Mouse (Mus musculus) intestine, postnatal 0 days (tissue): ENCODE data around the gene Kcne2. TPM values are rescaled to one million over a fixed set of nuclear protein-coding genes. Genes with fewer than 3 reads are reported as not detected.

Experiments used
- ATAC-seq: fragments of 200-750 bp; cut with Nextera tagmentation; 2 replicates; pipeline ENCODE4 v1.8.0; 2017; ENCODE audit warnings: mild to moderate bottlenecking, moderate TSS enrichment, moderate library complexity
- H3K27ac ChIP-seq: fragments of 300-500 bp; sonication (generic); 2 replicates; pipeline ENCODE4 v1.5.1; 2014; ENCODE audit warnings: mild to moderate bottlenecking, low read depth, low read length, moderate library complexity
- H3K27me3 ChIP-seq: fragments of 300-500 bp; sonication (generic); replicated peaks from 2 replicates; pipeline ENCODE4 v1.6.1; 2014; ENCODE audit warnings: low read length, mixed read lengths; ENCODE audit not compliant: control insufficient read depth, insufficient read depth
- H3K36me3 ChIP-seq: fragments of 300-500 bp; sonication (generic); 2 replicates; pipeline ENCODE4 v1.6.1; 2014; ENCODE audit warnings: mild to moderate bottlenecking, moderate library complexity; ENCODE audit not compliant: control insufficient read depth, insufficient read depth
- H3K4me1 ChIP-seq: fragments of 300-500 bp; sonication (generic); replicated peaks from 2 replicates; pipeline ENCODE4 v1.6.1; 2014; ENCODE audit warnings: antibody characterized with exemption, low read length, mixed read lengths; ENCODE audit not compliant: control insufficient read depth, insufficient read depth
- H3K4me2 ChIP-seq: fragments of 300-500 bp; sonication (generic); replicated peaks from 2 replicates; pipeline ENCODE4 v1.6.1; 2014; ENCODE audit warnings: low read depth, mild to moderate bottlenecking, moderate library complexity
- H3K4me3 ChIP-seq: fragments of 300-500 bp; sonication (generic); 2 replicates; pipeline ENCODE4 v1.5.1; 2014; ENCODE audit warnings: low read depth, low read length
- H3K9ac ChIP-seq: fragments of 300-500 bp; sonication (generic); 2 replicates; pipeline ENCODE4 v1.6.1; 2014; ENCODE audit warnings: mild to moderate bottlenecking, low read depth, low read length
- H3K9me3 ChIP-seq: fragments of 300-500 bp; sonication (generic); 2 replicates; pipeline ENCODE4 v1.6.1; 2016; ENCODE audit warnings: mixed run types; ENCODE audit not compliant: control insufficient read depth
- CTCF ChIP-seq: sonication (generic); IDR thresholded peaks from 2 replicates; pipeline ENCODE4 v1.5.1; 2016; ENCODE audit warnings: low read depth, mild to moderate bottlenecking, control low read depth, antibody characterized with exemption, moderate library complexity
- WGBS: fragments of 180-500 bp; shearing (Covaris S2); extraction: QIAGEN DNeasy Blood & Tissue Kit; methylation state at CpG from one replicate; pipeline ENCODE4 v1.1.7; 2014; 5-methylcytosine and 5-hydroxymethylcytosine counted together
- polyA plus RNA-seq: library from polyadenylated mRNA; unstranded; fragments of >200 nt; fragmentation: Nextera tagmentation; extraction: Ambion mirVana; gene quantifications from 2 replicates; pipeline ENCODE4 v1.2.1, GENCODE M21; 2015

The Kcne2 gene
- polyA plus RNA-seq, 1 experiment from 2014 or later: 0.09 TPM

DNA sequence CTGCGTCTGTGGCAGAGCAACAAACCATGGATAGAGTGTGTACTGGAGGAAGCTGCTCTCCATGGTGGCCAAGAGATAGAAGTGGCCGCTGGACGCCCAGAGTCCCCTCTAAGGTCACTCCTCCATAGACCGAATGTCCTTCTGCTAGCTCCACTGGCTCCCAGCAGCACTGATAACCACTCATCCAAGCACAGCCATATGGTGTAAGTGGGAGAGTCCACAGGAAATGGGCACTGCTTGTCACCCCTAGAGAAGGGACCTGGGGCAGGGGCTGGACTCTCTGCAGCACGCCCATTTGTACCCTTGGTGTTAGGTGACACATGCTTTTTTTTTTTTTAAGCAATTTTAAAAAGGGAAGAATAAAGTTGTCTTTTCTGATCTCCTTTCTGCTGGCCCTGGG, 38.8 kb downstream of the Kcne2 start:
- no peak overlapping the region for H3K9ac ChIP-seq
- no peak overlapping the region for H3K27ac ChIP-seq
- no peaks in the 10 kb centered on the region for H3K36me3 ChIP-seq
- no peaks in the 10 kb centered on the region for H3K27me3 ChIP-seq
- no peak overlapping the region for H3K4me2 ChIP-seq
- TF ChIP-seq CTCF: no peak
- no peak for ATAC-seq
- no peak overlapping the region for H3K4me3 ChIP-seq
- H3K4me1 ChIP-seq: no peaks in the 10 kb centered on the region
- no peaks in the 10 kb centered on the region for H3K9me3 ChIP-seq
- 85% methylated on average over 5 of the region's 5 CpGs for WGBS

DNA sequence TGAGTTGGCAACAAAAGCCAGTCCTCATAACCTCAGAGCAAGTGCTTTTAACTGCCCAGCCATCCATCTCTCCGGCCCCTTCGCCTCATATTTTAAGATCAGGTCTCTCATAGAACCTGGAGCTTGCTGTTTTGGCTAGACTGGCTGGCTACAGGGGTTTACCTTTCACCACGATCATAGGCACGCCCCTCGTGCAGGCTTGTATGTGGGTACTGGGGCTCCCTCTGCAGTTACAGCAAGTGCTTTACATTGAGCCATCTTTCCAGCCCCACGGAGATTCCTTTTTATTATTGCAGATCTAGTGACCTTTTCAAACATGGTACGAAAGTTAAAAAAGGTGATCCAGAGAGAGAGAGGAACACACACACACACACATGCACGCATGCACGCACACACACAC, 42.4 kb downstream of the Kcne2 start:
- Histone ChIP-seq H3K27ac (no peak overlapping the region), H3K4me1 (no peaks in the 10 kb centered on the region), H3K9ac (no peak overlapping the region), H3K4me2 (no peak overlapping the region), H3K9me3 (no peaks in the 10 kb centered on the region), H3K4me3 (no peak overlapping the region), H3K27me3 (no peaks in the 10 kb centered on the region), H3K36me3 (no peaks in the 10 kb centered on the region)
- peak; percentile 44 for TF ChIP-seq CTCF
- WGBS: 63% methylated on average over 9 of the region's 9 CpGs
- ATAC-seq: no peak

DNA sequence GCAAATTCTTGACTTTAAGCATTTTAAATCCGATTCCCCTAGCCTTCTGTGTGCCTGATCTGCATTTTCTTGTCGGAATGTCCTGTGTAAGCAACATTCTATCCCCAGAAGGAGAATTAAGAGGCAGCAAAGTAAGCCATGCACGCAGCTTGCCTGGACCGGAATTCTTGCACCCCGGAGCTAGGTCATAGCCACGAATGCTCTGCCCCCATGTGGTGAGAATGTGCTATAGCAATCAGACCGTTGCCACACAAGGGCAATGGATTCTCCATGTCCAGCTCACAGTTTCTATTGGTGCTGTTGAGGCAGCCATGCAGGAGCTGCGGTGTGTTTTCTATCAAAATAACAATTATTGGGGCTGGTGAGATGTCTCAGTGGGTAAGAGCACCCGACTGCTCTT, 44.1 kb downstream of the Kcne2 start:
- peak; percentile 62; the same call in 1 of the 2 replicates for ATAC-seq
- Histone ChIP-seq H3K27me3 (no peaks in the 10 kb centered on the region), H3K36me3 (no peaks in the 10 kb centered on the region), H3K9me3 (no peaks in the 10 kb centered on the region), H3K4me3 (no peak overlapping the region), H3K4me1 (no peaks in the 10 kb centered on the region), H3K9ac (no peak overlapping the region), H3K27ac (no peak overlapping the region), H3K4me2 (peak overlapping the region; percentile 31)
- WGBS: 6% methylated on average over 9 of the region's 9 CpGs
- TF ChIP-seq CTCF: peak; percentile 96

DNA sequence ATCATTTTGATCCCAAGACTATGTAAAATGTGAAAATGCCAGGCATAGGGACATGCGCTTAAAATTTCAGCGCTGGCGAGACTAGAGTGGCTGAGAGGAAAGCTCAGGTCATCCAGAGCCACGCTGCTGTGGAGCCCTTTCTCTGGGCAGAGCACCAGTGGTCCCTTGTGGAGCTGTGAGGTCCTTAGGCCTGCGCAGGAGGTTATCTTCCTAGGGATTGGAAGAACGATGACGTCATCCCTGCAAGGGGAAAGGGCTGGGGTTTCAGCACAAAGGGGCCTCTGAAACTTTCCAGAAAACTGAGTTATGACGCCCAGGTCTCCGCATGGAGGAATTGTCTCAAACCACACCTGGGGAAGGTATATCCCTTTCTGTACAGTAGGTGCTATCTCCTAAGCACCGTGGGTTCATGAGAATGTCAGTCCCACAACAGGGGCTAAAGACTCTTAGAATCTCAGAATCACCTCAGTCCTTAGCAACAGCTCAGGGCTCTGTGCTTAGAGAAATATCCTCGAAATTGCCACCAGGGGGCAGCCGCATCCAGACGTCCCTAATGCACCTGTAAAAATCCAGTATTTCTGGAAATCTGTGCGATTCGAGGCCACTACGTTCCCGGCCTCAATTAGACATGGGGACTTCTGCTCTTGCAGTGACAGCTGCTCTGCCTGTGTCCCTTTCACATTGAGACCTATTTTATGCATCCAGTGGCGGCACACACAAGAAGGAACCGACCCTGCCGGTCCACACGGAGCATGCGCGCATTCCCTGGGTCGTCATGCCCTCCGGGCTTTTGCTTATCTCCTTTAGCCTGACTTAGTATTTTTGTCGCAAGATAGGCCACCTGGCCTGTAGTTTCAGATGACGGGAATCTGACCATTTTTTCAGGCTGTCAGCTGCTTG, 48.7 kb downstream of the Kcne2 start:
- Histone ChIP-seq H3K9ac (no peak overlapping the region), H3K36me3 (no peaks in the 10 kb centered on the region), H3K4me3 (no peak overlapping the region), H3K27me3 (no peaks in the 10 kb centered on the region), H3K9me3 (no peaks in the 10 kb centered on the region), H3K4me1 (no peaks in the 10 kb centered on the region), H3K4me2 (peak overlapping the region; percentile 59), H3K27ac (no peak overlapping the region)
- 23% methylated on average over 27 of the region's 27 CpGs for WGBS
- peak; percentile 55; the same call in 1 of the 2 replicates for ATAC-seq
- TF ChIP-seq CTCF: peak; percentile 88

DNA sequence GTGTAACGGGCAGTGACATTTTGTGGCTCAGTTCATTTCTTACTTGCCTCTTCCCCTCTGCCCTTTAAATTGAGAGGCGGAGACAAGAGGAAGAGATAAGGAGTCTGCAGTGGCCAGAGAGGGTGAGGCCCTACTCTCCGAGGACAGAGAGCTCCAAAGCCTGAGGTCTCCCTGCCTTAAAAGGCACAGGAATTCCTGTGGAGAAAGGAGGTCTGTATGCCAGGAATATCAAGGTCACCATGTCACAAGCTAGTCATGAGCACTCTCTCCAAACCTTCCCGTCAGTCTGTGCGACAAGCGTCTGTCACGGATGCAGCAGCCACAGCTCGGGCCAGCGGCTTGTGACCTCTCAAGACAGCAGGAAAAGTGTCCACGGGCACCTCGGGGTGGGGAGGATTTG, 53.0 kb downstream of the Kcne2 start:
- ATAC-seq: no peak
- 34% methylated on average over 11 of the region's 11 CpGs for WGBS
- no peak overlapping the region for H3K4me2 ChIP-seq
- H3K4me1 ChIP-seq: no peaks in the 10 kb centered on the region
- TF ChIP-seq CTCF: no peak
- no peak overlapping the region for H3K4me3 ChIP-seq
- H3K36me3 ChIP-seq: no peaks in the 10 kb centered on the region
- no peak overlapping the region for H3K9ac ChIP-seq
- no peaks in the 10 kb centered on the region for H3K27me3 ChIP-seq
- no peaks in the 10 kb centered on the region for H3K9me3 ChIP-seq
- H3K27ac ChIP-seq: no peak overlapping the region

DNA sequence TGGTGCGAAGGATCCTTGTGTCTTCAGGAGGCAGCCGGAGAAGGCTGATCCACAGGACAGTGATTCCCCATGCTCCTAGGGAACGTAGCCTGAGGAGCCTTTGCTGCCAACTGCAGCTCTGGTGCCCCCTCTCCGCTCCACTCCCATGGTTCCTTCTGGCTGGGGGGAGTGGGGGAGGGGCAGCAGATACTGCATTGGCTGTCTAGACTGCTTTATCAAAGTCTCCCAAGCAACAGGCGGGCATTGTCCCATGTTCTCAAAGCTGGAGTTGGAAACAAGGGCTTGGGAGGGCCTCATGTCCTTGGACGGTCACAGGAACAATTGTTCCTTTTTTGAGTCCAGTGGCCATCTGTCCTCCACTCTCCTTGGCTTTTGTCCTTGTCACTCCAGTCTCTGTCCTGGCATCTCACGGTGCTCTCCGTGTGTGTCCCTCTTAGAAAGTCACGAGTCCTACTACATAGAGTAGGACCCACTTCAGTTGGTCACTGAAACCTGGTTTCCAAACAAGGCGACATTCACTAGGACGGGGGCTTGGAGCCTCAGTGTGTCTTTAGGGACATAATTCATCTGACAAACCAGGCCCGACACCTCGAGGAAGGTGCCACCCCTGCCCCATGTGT, 54.2 kb downstream of the Kcne2 start:
- Histone ChIP-seq H3K4me1 (no peaks in the 10 kb centered on the region), H3K36me3 (no peaks in the 10 kb centered on the region), H3K27ac (no peak overlapping the region), H3K9ac (no peak overlapping the region), H3K27me3 (no peaks in the 10 kb centered on the region), H3K4me2 (no peak overlapping the region), H3K4me3 (no peak overlapping the region), H3K9me3 (no peaks in the 10 kb centered on the region)
- ATAC-seq: 0 out of 2 replicates have a peak, but pooled peaks have one; percentile 25
- no peak for TF ChIP-seq CTCF
- WGBS: 77% methylated on average over 13 of the region's 13 CpGs

Other genes with a start within 250 kb of the Kcne2 start
- gene Mrps6, start 234.1 kb upstream of the Kcne2 start, polyA plus RNA-seq: 71.4 and 76.6 TPM in 2 replicates
- not detected in 2 replicates for gene Gm49711, start 234.1 kb upstream of the Kcne2 start, polyA plus RNA-seq
- gene Slc5a3, start 234.1 kb upstream of the Kcne2 start, polyA plus RNA-seq: 1.1 TPM in 2 replicates
- 91.3 and 93.0 TPM in 2 replicates for gene Smim11, start 8.9 kb downstream of the Kcne2 start, polyA plus RNA-seq
- not detected in 2 replicates for gene Fam243, start 29.1 kb downstream of the Kcne2 start, polyA plus RNA-seq
- not detected in 2 replicates for gene Kcne1, start 67.1 kb downstream of the Kcne2 start, polyA plus RNA-seq
- 52.0 and 86.5 TPM in 2 replicates for gene Rcan1, start 178.5 kb downstream of the Kcne2 start, polyA plus RNA-seq
- 70.7 and 77.8 TPM in 2 replicates for gene Clic6, start 193.3 kb downstream of the Kcne2 start, polyA plus RNA-seq